Mouse (Mus musculus): Measurements from ENCODE around the gene Synpr. TPM values are rescaled to one million over a fixed set of nuclear protein-coding genes. Genes with fewer than 3 reads are reported as not detected.

Synpr gene
- polyA plus RNA-seq, 1 experiment from 2014 or later, result 0.06 TPM

DNA sequence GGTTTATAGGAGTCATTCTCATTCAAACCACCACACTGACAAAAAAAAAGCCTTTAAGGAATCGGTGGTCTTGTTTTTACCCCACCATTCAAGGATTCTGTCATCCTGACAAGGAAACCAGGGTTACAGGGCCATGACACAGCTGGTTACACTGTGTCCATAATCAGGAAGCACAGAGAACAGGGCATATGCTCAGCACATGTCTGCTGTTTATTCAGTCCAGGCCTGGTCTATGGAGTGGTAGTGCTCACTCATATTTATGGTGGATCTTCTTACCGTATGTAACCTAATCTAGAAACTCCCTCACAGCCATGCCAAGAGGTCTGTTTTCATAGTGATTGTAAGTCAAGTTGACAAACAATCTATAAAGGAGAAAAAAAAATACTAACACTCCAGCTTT is 293.5 kb downstream of the Synpr start:
- TF ChIP-seq CTCF (IDR thresholded peaks at IDR 0.05), result no peak
- POLR2A ChIA-PET, result interaction anchor here (0.6 kb wide), 1 partner anchor 339 kb away, joined by 3 read pairs; no protein-coding TSS in a partner anchor
- DNase-seq (ENCODE audit: low read depth, low spot score) (no peak), ATAC-seq (no peak)
- in situ Hi-C loops (cut with MboI; ENCODE audit: low pct_unique_long_range_greater_than_20kb), result no loop called here
- H3K27me3 ChIP-seq, result no peaks in the 10 kb centered on the region
- CTCF ChIA-PET, result interaction anchor here (1.1 kb wide), 1 partner anchor 25 kb away, joined by 3 read pairs; no protein-coding TSS in a partner anchor

GRCm38 (mm10) chr14:13578744-13579143 is 294.2 kb downstream of the Synpr start:
- in situ Hi-C loops (cut with MboI; ENCODE audit: low pct_unique_long_range_greater_than_20kb), result no loop called here
- POLR2A ChIA-PET, result interaction anchor here (0.6 kb wide), 1 partner anchor 339 kb away, joined by 3 read pairs; no protein-coding TSS in a partner anchor

DNA sequence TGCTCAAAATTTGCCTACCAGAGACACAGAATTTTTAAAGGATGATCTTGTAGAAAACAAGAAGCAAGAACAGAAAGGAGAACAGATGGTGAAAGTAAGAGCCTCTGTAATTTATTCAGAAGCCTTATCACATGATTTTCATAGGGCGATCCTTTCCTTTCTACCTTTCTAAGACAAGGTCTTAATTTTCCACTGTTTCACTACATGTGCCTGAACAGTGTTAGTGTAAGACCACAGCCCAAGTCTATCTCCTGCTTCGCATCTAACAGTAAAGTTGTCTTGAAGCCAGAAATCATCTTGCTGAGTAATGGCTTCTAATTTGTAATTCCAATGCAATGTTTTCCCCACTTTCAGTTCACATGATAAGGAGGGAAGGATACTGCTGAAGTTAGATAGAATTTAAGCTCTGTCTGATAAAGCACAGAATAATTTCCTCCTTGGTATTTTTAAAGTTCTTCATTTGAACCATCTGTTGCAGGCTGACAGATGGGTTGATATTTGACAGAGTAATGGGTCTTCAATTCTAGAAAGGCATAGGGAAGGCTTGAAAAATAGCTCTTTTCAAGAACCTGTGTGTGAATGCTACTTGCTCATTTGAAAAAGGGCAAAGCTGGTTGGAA is 308.9 kb downstream of the Synpr start:
- POLR2A ChIA-PET, result no interaction called here
- CTCF ChIA-PET, result interaction anchor here (1.2 kb wide), 1 partner anchor 76 kb away, joined by 3 read pairs; no protein-coding TSS in a partner anchor
- in situ Hi-C loops (cut with MboI; ENCODE audit: low pct_unique_long_range_greater_than_20kb), result no loop called here
- no peaks in the 10 kb centered on the region for H3K27me3 ChIP-seq
- no peak for TF ChIP-seq CTCF (IDR thresholded peaks at IDR 0.05)
- no peak for ATAC-seq
- DNase-seq (ENCODE audit: low read depth, low spot score), result no peak

More at GRCm38 (mm10) chr14:13578744-13579143, 294.2 kb downstream of the Synpr start:
- no peak for TF ChIP-seq CTCF (IDR thresholded peaks at IDR 0.05)
- CTCF ChIA-PET, result no interaction called here
- DNase-seq (ENCODE audit: low read depth, low spot score) (no peak), ATAC-seq (no peak)
- H3K27me3 ChIP-seq, result no peaks in the 10 kb centered on the region

DNA sequence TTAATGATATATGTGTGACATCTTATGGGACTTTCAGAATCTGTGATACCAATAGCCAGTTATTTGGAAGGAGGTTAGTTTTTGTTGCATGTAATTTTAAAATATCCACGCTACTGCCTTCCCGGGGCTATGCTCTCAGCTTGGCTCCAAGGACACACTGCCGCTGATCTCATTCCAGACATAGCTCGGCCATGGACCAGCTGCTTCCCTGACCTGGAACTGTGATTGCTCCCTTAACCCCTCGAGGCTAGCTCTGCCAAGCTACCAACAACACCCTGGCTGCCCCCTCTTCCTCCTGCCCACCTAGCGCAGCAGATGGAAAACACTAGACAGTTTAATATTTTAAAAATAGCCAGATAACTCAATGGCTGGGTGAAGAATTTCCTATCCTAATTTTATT is 311.7 kb downstream of the Synpr start:
- CTCF ChIA-PET, result no interaction called here
- in situ Hi-C loops (cut with MboI; ENCODE audit: low pct_unique_long_range_greater_than_20kb), result no loop called here
- H3K27me3 ChIP-seq, result no peaks in the 10 kb centered on the region
- no peak for TF ChIP-seq CTCF (IDR thresholded peaks at IDR 0.05)
- DNase-seq (ENCODE audit: low read depth, low spot score), result no peak
- POLR2A ChIA-PET, result no interaction called here
- no peak for ATAC-seq

GRCm38 (mm10) chr14:13597204-13597603 is 312.6 kb downstream of the Synpr start:
- ChIA-PET POLR2A (no interaction called here), CTCF (no interaction called here)
- no peak for DNase-seq (ENCODE audit: low read depth, low spot score)
- no peaks in the 10 kb centered on the region for H3K27me3 ChIP-seq
- TF ChIP-seq CTCF (IDR thresholded peaks at IDR 0.05), result no peak
- in situ Hi-C loops (cut with MboI; ENCODE audit: low pct_unique_long_range_greater_than_20kb), result no loop called here
- ATAC-seq, result no peak

GRCm38 (mm10) chr14:13620531-13620930 is 336.0 kb downstream of the Synpr start:
- ATAC-seq, result no peak
- in situ Hi-C loops (cut with MboI; ENCODE audit: low pct_unique_long_range_greater_than_20kb), result no loop called here
- DNase-seq (ENCODE audit: low read depth, low spot score), result no peak
- ChIA-PET POLR2A (no interaction called here), CTCF (no interaction called here)
- TF ChIP-seq CTCF (IDR thresholded peaks at IDR 0.05), result no peak
- H3K27me3 ChIP-seq, result no peaks in the 10 kb centered on the region

- POLR2A ChIA-PET, result no interaction called here
- ATAC-seq, result no peak
- H3K27me3 ChIP-seq, result no peaks in the 10 kb centered on the region
- DNase-seq (ENCODE audit: low read depth, low spot score), result no peak
- CTCF ChIA-PET, result interaction anchor here (1.4 kb wide), 1 partner anchor 15 kb away, joined by 4 read pairs; no protein-coding TSS in a partner anchor
- no peak for TF ChIP-seq CTCF (IDR thresholded peaks at IDR 0.05)
- in situ Hi-C loops (cut with MboI; ENCODE audit: low pct_unique_long_range_greater_than_20kb), result no loop called here
These were observed 365.3 kb downstream of the Synpr start for GRCm38 (mm10) chr14:13649865-13650264.

- CTCF ChIA-PET, result no interaction called here
- DNase-seq (ENCODE audit: low read depth, low spot score) (no peak), ATAC-seq (no peak)
- POLR2A ChIA-PET, result no interaction called here
- in situ Hi-C loops (cut with MboI; ENCODE audit: low pct_unique_long_range_greater_than_20kb), result no loop called here
- no peak for TF ChIP-seq CTCF (IDR thresholded peaks at IDR 0.05)
- no peaks in the 10 kb centered on the region for H3K27me3 ChIP-seq
These were observed 366.5 kb downstream of the Synpr start for GRCm38 (mm10) chr14:13651039-13651438.

DNA sequence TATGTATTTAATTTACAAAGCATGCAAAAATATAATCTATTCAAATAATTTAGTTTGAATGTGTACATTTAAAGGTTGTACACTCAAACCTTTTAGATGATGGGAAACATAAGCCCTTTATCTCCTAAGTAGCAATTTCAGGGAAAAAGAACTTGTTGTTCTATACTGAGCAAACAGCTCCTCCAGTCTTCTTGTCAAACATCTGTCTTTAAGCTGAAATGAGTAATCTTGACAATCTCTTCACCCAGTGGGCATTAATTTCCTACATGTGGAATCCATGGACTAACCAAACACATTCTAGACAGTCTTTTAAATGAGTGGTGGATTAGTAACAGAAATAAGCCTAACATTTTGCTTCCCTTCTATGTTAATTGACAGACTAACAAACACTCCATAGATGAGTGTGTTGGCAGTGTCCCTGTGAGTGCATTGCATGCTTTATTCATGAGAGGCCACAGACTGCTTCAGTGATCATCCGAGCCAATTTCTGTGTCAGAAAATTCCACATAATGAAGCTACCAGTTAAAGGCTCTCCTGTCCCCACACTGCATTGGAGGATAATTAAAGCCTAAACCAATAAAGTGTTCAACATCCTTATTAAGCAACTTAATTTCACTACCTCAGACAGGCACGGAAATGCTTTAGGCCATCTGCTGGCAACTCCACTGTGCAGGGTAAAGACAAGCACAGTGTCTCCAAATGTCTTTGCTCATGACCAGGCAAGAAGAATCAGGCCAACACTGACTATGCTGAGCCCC is 367.1 kb downstream of the Synpr start:
- ChIA-PET CTCF (no interaction called here), POLR2A (no interaction called here)
- TF ChIP-seq CTCF (IDR thresholded peaks at IDR 0.05), result no peak
- no peak for ATAC-seq
- no peak for DNase-seq (ENCODE audit: low read depth, low spot score)
- H3K27me3 ChIP-seq, result no peaks in the 10 kb centered on the region
- in situ Hi-C loops (cut with MboI; ENCODE audit: low pct_unique_long_range_greater_than_20kb), result no loop called here
